In genomic region chr7:132392233-132393013, GRCm38 (mm10) we compare ENCODE assay signal across 26 mouse cellular contexts.
DNase-seq lines count a peak whose midpoint lies in the region; ATAC-seq and TF ChIP-seq lines count a peak whose summit lies in the region.
"Had no signal": no experiment of that assay in that cellular context is flagged by ENCODE, and none has a peak within 500 bp of the region (broad histone marks: within the 10 kb centered on the region; RNA-seq: fewer than 3 reads in every experiment).

No protein-coding gene starts in this region.

- peaks cover 58% of the 10 kb centered on the region for H3K79me2 ChIP-seq in MEL (ENCODE audit: control insufficient read depth, insufficient read depth, low read length, poor library complexity)

- no peak for TF ChIP-seq EP300 in MEL (IDR thresholded peaks at IDR 0.05; ENCODE audit: low read depth in 1 of 2, low read length in 2 of 2)

- no peak for TF ChIP-seq RAD21 in MEL (IDR thresholded peaks at IDR 0.05; ENCODE audit: low read depth, low read length)

- no peaks in the 10 kb centered on the region for H3K36me3 ChIP-seq in hindbrain, embryonic 10.5 days
- no peaks in the 10 kb centered on the region for H3K36me3 ChIP-seq in hindbrain, embryonic 13.5 days
- no peaks in the 10 kb centered on the region for H3K36me3 ChIP-seq in liver, embryonic 11.5 days (ENCODE audit: control insufficient read depth, insufficient read depth, low read length)
- H3K36me3 ChIP-seq in liver, embryonic 12.5 days, result no peaks in the 10 kb centered on the region
- H3K36me3 ChIP-seq in MEL (ENCODE audit: control insufficient read depth in 1 of 2, insufficient read depth in 2 of 2, low read length in 2 of 2), result peaks cover 4 to 79% of the 10 kb centered on the region in 2 experiments; a peak in 3 of 4 replicates
- H3K36me3 ChIP-seq: embryonic facial prominence, embryonic 13.5 days; embryonic facial prominence, embryonic 15.5 days; forebrain, embryonic 10.5 days; forebrain, embryonic 12.5 days had no signal

- ATAC-seq in hindbrain, embryonic 13.5 days (ENCODE audit: low FRiP score), result no peak
- ATAC-seq in liver, embryonic 11.5 days (replicated peaks; ENCODE audit: low FRiP score), result 0 out of 2 replicates have a peak, but pooled peaks have one; percentile 22
- ATAC-seq in liver, embryonic 12.5 days, result no peak
- ATAC-seq: activated CD4-positive, CD25-positive, alpha-beta regulatory T cell, adult 4 months; forebrain, embryonic 14.5 days; forebrain, embryonic 16.5 days; Patski had no signal

- no peak overlapping the region for H3K9ac ChIP-seq in hindbrain, embryonic 13.5 days
- no peak overlapping the region for H3K9ac ChIP-seq in liver, embryonic 11.5 days (ENCODE audit: low read depth, low read length)
- no peak overlapping the region for H3K9ac ChIP-seq in liver, embryonic 12.5 days
- H3K9ac ChIP-seq in MEL (ENCODE audit: control insufficient read depth, low read depth, low read length, poor library complexity, severe bottlenecking), result peak overlapping the region; percentile 93
- H3K9ac ChIP-seq: embryonic facial prominence, embryonic 13.5 days; embryonic facial prominence, embryonic 15.5 days; forebrain, embryonic 12.5 days had no signal

- WGBS in hindbrain, embryonic 10.5 days, result 74% methylated on average over 13 of the region's 13 CpGs
- 80% methylated on average over 13 of the region's 13 CpGs for WGBS in hindbrain, embryonic 13.5 days
- 39% methylated on average over 13 of the region's 13 CpGs for WGBS in liver, embryonic 11.5 days
- WGBS in liver, embryonic 12.5 days (ENCODE audit: insufficient replicate concordance), result 32% methylated on average over 13 of the region's 13 CpGs

- H3K4me1 ChIP-seq in hindbrain, embryonic 10.5 days (replicated peaks), result peaks cover 19% of the 10 kb centered on the region
- H3K4me1 ChIP-seq in hindbrain, embryonic 13.5 days (replicated peaks), result no peaks in the 10 kb centered on the region; the same call in 1 of the 2 replicates
- peaks cover 46% of the 10 kb centered on the region for H3K4me1 ChIP-seq in liver, embryonic 11.5 days (replicated peaks; ENCODE audit: control insufficient read depth, insufficient read depth, low read length)
- H3K4me1 ChIP-seq in liver, embryonic 12.5 days, result peaks cover 61% of the 10 kb centered on the region
- H3K4me1 ChIP-seq in MEL (ENCODE audit: control insufficient read depth in 1 of 2, insufficient read depth in 2 of 2, low read length in 2 of 2), result peaks cover 17 to 78% of the 10 kb centered on the region in 2 experiments
- H3K4me1 ChIP-seq: forebrain, embryonic 12.5 days had no signal

- no peak overlapping the region for H3K4me3 ChIP-seq in hindbrain, embryonic 10.5 days
- no peak overlapping the region for H3K4me3 ChIP-seq in hindbrain, embryonic 13.5 days
- no peak overlapping the region for H3K4me3 ChIP-seq in liver, embryonic 11.5 days (ENCODE audit: low read depth, low read length)
- no peak overlapping the region for H3K4me3 ChIP-seq in liver, embryonic 12.5 days
- peak overlapping the region; percentile 51 to 76 for H3K4me3 ChIP-seq in MEL (ENCODE audit: control insufficient read depth in 1 of 2, insufficient read depth in 1 of 2, low read depth in 2 of 2, low read length in 2 of 2)
- H3K4me3 ChIP-seq: embryonic facial prominence, embryonic 13.5 days; embryonic facial prominence, embryonic 15.5 days; erythroblast, embryonic 14.5 days; forebrain, embryonic 10.5 days; forebrain, embryonic 12.5 days had no signal

- peak overlapping the region; percentile 56 for H3K27ac ChIP-seq in hindbrain, embryonic 10.5 days
- no peak overlapping the region for H3K27ac ChIP-seq in hindbrain, embryonic 13.5 days
- H3K27ac ChIP-seq in liver, embryonic 11.5 days (ENCODE audit: low read depth, low read length), result no peak overlapping the region
- no peak overlapping the region for H3K27ac ChIP-seq in liver, embryonic 12.5 days
- peak overlapping the region; percentile 99 for H3K27ac ChIP-seq in MEL (ENCODE audit: control insufficient read depth, low read depth, low read length)
- H3K27ac ChIP-seq: embryonic facial prominence, embryonic 13.5 days; embryonic facial prominence, embryonic 15.5 days; forebrain, embryonic 10.5 days; forebrain, embryonic 12.5 days had no signal

- peak in 1 of 2 experiments; percentile 92; a peak in 3 of 4 replicates for TF ChIP-seq POLR2A in MEL (IDR thresholded peaks at IDR 0.05; ENCODE audit: control insufficient read depth in 1 of 2, insufficient read depth in 1 of 2, low read depth in 1 of 2, low read length in 2 of 2, poor library complexity in 1 of 2)

- peak; percentile 5 for DNase-seq in gastrocnemius, adult 18-20 months (ENCODE audit: low spot score)
- no peak for DNase-seq in gastrocnemius, postnatal 25 days
- no peak for DNase-seq in hindbrain, embryonic 10.5 days (ENCODE audit: low spot score)
- DNase-seq in liver, embryonic 11.5 days (ENCODE audit: low spot score), result no peak
- peak; percentile 84 for DNase-seq in MEL (ENCODE audit: low read depth, low spot score)
- DNase-seq in B cell, adult 2 months, result no peak
- DNase-seq: adrenal gland, adult 8-10 months; adrenal gland, postnatal 25 days; cerebellum, adult 11 months; cerebellum, adult 18-20 months; cerebellum, adult 8-10 months; cerebellum, adult 9-11 months; cerebellum, postnatal 14 days; cerebellum, postnatal 36 days; embryo, embryonic 11 days had no signal

- no peak for TF ChIP-seq CTCF in MEL (IDR thresholded peaks at IDR 0.05 in 2 of 3, conservative IDR thresholded peaks at IDR 0.05 in 1 of 3; ENCODE audit: control insufficient read depth in 1 of 3, insufficient read depth in 1 of 3, low read depth in 2 of 3, low read length in 3 of 3, poor library complexity in 1 of 3, severe bottlenecking in 1 of 3)

- H3K27me3 ChIP-seq in hindbrain, embryonic 10.5 days (ENCODE audit: insufficient read depth, poor library complexity, severe bottlenecking), result no peaks in the 10 kb centered on the region
- H3K27me3 ChIP-seq in hindbrain, embryonic 13.5 days, result no peaks in the 10 kb centered on the region
- no peaks in the 10 kb centered on the region for H3K27me3 ChIP-seq in liver, embryonic 11.5 days (replicated peaks; ENCODE audit: control insufficient read depth, insufficient read depth, low read length)
- 0 out of 2 replicates have a peak, but pooled peaks cover 5% of the 10 kb centered on the region for H3K27me3 ChIP-seq in liver, embryonic 12.5 days (replicated peaks)
- H3K27me3 ChIP-seq in MEL (ENCODE audit: control insufficient read depth in 1 of 2, insufficient read depth in 2 of 2, low read length in 2 of 2), result no peaks in the 10 kb centered on the region
- H3K27me3 ChIP-seq: embryonic facial prominence, embryonic 13.5 days; embryonic facial prominence, embryonic 15.5 days; forebrain, embryonic 12.5 days; Patski had no signal

- no peak overlapping the region for H3K4me2 ChIP-seq in hindbrain, embryonic 13.5 days
- H3K4me2 ChIP-seq in liver, embryonic 11.5 days, result no peak overlapping the region
- H3K4me2 ChIP-seq in liver, embryonic 12.5 days, result no peak overlapping the region
- H3K4me2 ChIP-seq: embryonic facial prominence, embryonic 13.5 days; embryonic facial prominence, embryonic 15.5 days; forebrain, embryonic 12.5 days had no signal

- no peaks in the 10 kb centered on the region for H3K9me3 ChIP-seq in hindbrain, embryonic 10.5 days
- no peaks in the 10 kb centered on the region for H3K9me3 ChIP-seq in hindbrain, embryonic 13.5 days
- H3K9me3 ChIP-seq in liver, embryonic 11.5 days (ENCODE audit: control insufficient read depth, low read length), result no peaks in the 10 kb centered on the region
- H3K9me3 ChIP-seq in liver, embryonic 12.5 days (replicated peaks), result no peaks in the 10 kb centered on the region
- H3K9me3 ChIP-seq in MEL (replicated peaks; ENCODE audit: insufficient read depth, low read length), result no peaks in the 10 kb centered on the region
- H3K9me3 ChIP-seq: embryonic facial prominence, embryonic 13.5 days; embryonic facial prominence, embryonic 15.5 days; forebrain, embryonic 10.5 days; forebrain, embryonic 12.5 days had no signal

TF ChIP-seq in MEL, 35 proteins besides CTCF, POLR2A, EP300 and RAD21:
- no peak for TF ChIP-seq MYB (IDR thresholded peaks at IDR 0.05; ENCODE audit: low read depth, low read length)
- TF ChIP-seq MEF2A (IDR thresholded peaks at IDR 0.05; ENCODE audit: extremely low read depth, insufficient replicate concordance, low read depth, low read length, poor library complexity, severe bottlenecking), result no peak
- peak; percentile 92 for TF ChIP-seq TBP (IDR thresholded peaks at IDR 0.05; ENCODE audit: low read depth, low read length)
- TF ChIP-seq GATA1 (IDR thresholded peaks at IDR 0.05; ENCODE audit: low read depth, low read length), result peak; percentile 75; the same call in 1 of the 2 replicates

Comparison
In these comparisons a context has a peak if more than half of its experiments do, and no peak if none do; other contexts are left out.
1. DNase-seq: peak in gastrocnemius, adult 18-20 months (single experiment) and MEL (single experiment); none in gastrocnemius, postnatal 25 days (single experiment), hindbrain, embryonic 10.5 days (single experiment), liver, embryonic 11.5 days (single experiment) and B cell, adult 2 months (0 of 2).
2. H3K27ac ChIP-seq: peak in hindbrain, embryonic 10.5 days (single experiment) and MEL (single experiment); none in hindbrain, embryonic 13.5 days (single experiment), liver, embryonic 11.5 days (single experiment) and liver, embryonic 12.5 days (single experiment).
3. H3K4me3 ChIP-seq: peak in MEL (2 of 2); none in hindbrain, embryonic 10.5 days (single experiment), hindbrain, embryonic 13.5 days (single experiment), liver, embryonic 11.5 days (single experiment) and liver, embryonic 12.5 days (single experiment).